Mouse (Mus musculus) thymus, adult 2 months (tissue): ENCODE data around the gene Cspg4.

ENCODE experiments used
- CTCF ChIP-seq: fragments of 200-500 bp; IDR thresholded peaks from 2 replicates; pipeline ENCODE4 v1.5.1; 2012; ENCODE audit warnings: mild to moderate bottlenecking, control low read depth, low read length, moderate library complexity, borderline replicate concordance; ENCODE audit not compliant: control insufficient read depth, poor library complexity, insufficient read depth; ENCODE audit errors: extremely low read depth
- POLR2A ChIP-seq: fragments of 200-500 bp; IDR thresholded peaks from 2 replicates; pipeline ENCODE4 v1.6.1; 2012; ENCODE audit warnings: mild to moderate bottlenecking, low read length, control low read depth, moderate library complexity; ENCODE audit not compliant: control insufficient read depth, poor library complexity, insufficient read depth; ENCODE audit errors: extremely low read depth

DNA sequence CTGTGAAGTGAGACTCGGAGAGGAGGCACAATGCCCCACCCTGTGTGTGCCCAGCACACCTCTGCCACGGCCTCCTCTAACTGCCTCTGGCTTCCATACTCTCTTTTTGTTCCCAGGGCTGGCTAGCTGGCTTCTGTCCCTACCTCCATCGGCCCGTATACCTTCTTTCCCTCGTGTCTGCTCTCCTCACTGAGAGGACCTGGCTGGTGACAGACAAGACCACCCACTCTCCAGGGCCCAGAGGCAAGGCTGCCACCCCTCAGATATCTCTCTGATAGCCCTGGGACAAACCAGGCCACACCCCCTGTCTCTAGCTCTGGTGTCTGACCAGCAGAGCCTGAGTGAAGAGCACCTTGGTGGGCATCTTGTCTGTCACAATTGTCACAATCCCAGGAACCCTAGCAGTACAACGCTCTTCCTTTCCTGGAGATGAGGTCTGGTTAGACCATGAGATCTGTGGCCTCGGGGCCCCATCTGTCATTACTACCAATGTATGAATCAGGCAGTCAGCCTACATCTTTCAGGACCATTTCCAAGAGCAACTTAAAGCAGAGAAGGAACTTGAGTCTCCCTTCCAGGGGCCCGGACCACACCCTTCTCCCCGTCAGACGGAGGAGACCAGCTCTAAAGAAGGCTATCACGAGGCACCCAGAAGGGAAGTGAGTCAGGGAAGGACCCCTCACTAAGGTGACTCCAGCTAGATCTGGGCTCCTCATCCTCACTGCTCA, 1.0 kb downstream of the Cspg4 start:
- TF ChIP-seq CTCF (no peak), POLR2A (no peak)
